Mouse (Mus musculus) heart, embryonic 12.5 days (tissue): ENCODE data around the gene Scn3b. TPM values are rescaled to one million over a fixed set of nuclear protein-coding genes. Genes with fewer than 3 reads are reported as not detected.

ENCODE experiments used
- ATAC-seq: fragments of 200-750 bp; cut with Nextera tagmentation; 2 replicates; pipeline ENCODE4 v1.8.0; 2017; ENCODE audit warnings: moderate TSS enrichment, moderate library complexity; ENCODE audit not compliant: insufficient number of reproducible peaks, low FRiP score
- H3K27ac ChIP-seq: fragments of 300-500 bp; sonication (generic); 2 replicates; pipeline ENCODE4 v1.5.1; 2016; ENCODE audit warnings: mild to moderate bottlenecking, moderate library complexity; ENCODE audit not compliant: poor library complexity, severe bottlenecking
- H3K27me3 ChIP-seq: fragments of 300-500 bp; sonication (generic); replicated peaks from 2 replicates; pipeline ENCODE4 v1.6.1; 2016; ENCODE audit warnings: mild to moderate bottlenecking, moderate library complexity
- H3K36me3 ChIP-seq: fragments of 300-500 bp; sonication (generic); 2 replicates; pipeline ENCODE4 v1.6.1; 2016; ENCODE audit warnings: mild to moderate bottlenecking, moderate library complexity
- H3K4me1 ChIP-seq: fragments of 300-500 bp; sonication (generic); replicated peaks from 2 replicates; pipeline ENCODE4 v1.6.1; 2016; ENCODE audit warnings: mild to moderate bottlenecking
- H3K4me2 ChIP-seq: fragments of 300-500 bp; sonication (generic); 2 replicates; pipeline ENCODE4 v1.6.1; 2016; ENCODE audit warnings: mild to moderate bottlenecking, moderate library complexity
- H3K4me3 ChIP-seq: fragments of 300-500 bp; sonication (generic); 2 replicates; pipeline ENCODE4 v1.5.1; 2016; ENCODE audit warnings: mild to moderate bottlenecking
- H3K9ac ChIP-seq: fragments of 300-500 bp; sonication (generic); 2 replicates; pipeline ENCODE4 v1.6.1; 2016; ENCODE audit warnings: mild to moderate bottlenecking, moderate library complexity
- H3K9me3 ChIP-seq: fragments of 300-500 bp; sonication (generic); replicated peaks from 2 replicates; pipeline ENCODE4 v1.6.1; 2016; ENCODE audit warnings: mild to moderate bottlenecking, moderate library complexity
- WGBS: fragments of 180-500 bp; shearing (Covaris S2); methylation state at CpG from one replicate; pipeline ENCODE4 v1.1.7; 2016; 5-methylcytosine and 5-hydroxymethylcytosine counted together
- polyA plus RNA-seq: library from polyadenylated mRNA; unstranded; fragments of >200 nt; fragmentation: Nextera tagmentation; extraction: Ambion mirVana; gene quantifications from 2 replicates; pipeline ENCODE4 v1.2.1, GENCODE M21; 2016

The Scn3b gene
- polyA plus RNA-seq, 1 experiment from 2014 or later, result 0.61 TPM

DNA sequence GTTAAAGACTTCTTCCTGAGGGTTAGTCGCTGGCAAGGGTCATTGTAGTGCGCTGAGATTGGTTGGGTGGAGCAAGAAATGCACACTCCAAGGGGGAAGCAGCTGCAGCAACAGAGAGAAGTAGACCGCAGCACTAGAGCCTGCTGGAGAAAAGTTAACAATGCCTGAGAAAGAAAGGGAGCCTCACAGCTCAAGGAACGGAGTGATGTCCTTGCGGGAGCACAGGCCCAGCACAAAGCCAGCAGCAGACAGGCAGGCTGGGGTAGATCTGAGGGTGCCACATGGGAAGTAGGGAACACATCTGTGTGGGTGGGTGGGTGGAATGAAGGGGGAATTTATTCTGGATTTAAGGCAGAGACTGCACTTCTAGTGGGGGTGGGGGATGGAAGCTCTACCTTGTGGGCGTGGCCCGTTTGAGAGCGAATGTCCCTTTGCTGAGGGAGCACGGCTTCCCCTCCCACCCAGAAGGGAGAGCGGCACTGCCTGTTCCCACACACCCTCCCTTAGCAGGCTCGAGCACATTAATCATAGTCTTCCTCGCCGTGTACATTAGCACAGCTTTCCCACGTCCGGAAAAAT, 27.7 kb upstream of the Scn3b start:
- Histone ChIP-seq H3K4me3 (peak overlapping the region; percentile 52), H3K4me2 (peak overlapping the region; percentile 73)

GRCm38 (mm10) chr9:40241951-40242888, 26.8 kb upstream of the Scn3b start:
- no peak for ATAC-seq
- H3K9ac ChIP-seq, result peak overlapping the region; percentile 44
- H3K4me2 ChIP-seq, result peak overlapping the region; percentile 73
- H3K36me3 ChIP-seq, result no peaks in the 10 kb centered on the region
- H3K27ac ChIP-seq, result no peak overlapping the region
- peaks cover 29% of the 10 kb centered on the region for H3K4me1 ChIP-seq
- H3K27me3 ChIP-seq, result peaks cover 18% of the 10 kb centered on the region
- no peaks in the 10 kb centered on the region for H3K9me3 ChIP-seq
- 48% methylated on average over 13 of the region's 13 CpGs for WGBS
- peak overlapping the region; percentile 52 for H3K4me3 ChIP-seq

More for the DNA sequence above, 27.7 kb upstream of the Scn3b start:
- Histone ChIP-seq H3K27me3 (peaks cover 18% of the 10 kb centered on the region), H3K27ac (no peak overlapping the region), H3K4me1 (peaks cover 25% of the 10 kb centered on the region), H3K9ac (peak overlapping the region; percentile 44; the same call in 1 of the 2 replicates), H3K9me3 (no peaks in the 10 kb centered on the region), H3K36me3 (no peaks in the 10 kb centered on the region)
- peak; percentile 66; the same call in 1 of the 2 replicates for ATAC-seq
- WGBS, result 3% methylated on average over 15 of the region's 15 CpGs

DNA sequence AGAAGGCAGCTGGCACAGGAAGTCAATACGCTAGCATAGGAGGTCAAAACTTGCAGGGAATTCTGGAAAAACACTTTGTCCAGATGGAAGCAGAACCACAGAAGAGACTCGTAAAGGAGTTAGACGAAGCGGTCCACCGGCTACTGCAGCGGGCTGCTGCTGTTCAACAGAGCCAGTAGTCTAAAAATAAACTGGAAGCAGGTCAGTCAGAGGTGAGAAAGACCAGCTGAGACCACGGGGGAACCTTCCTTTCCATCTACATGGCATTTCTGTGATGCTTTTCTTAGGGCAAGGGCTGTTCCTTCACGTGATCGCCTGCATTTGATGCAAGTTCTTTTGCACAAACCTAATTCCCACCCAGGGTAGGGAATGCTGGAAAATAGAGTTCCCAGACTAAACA, 23.6 kb upstream of the Scn3b start:
- H3K27ac ChIP-seq, result peak overlapping the region; percentile 84
- no peak overlapping the region for H3K4me3 ChIP-seq
- H3K9ac ChIP-seq, result no peak overlapping the region
- H3K27me3 ChIP-seq, result peaks cover 6% of the 10 kb centered on the region; the same call in 1 of the 2 replicates
- ATAC-seq, result no peak; the same call in 1 of the 2 replicates
- 30% methylated on average over 9 of the region's 9 CpGs for WGBS
- H3K9me3 ChIP-seq, result 0 out of 2 replicates have a peak, but pooled peaks cover 3% of the 10 kb centered on the region
- no peaks in the 10 kb centered on the region for H3K36me3 ChIP-seq
- peak overlapping the region; percentile 48 for H3K4me2 ChIP-seq
- H3K4me1 ChIP-seq, result peaks cover 34% of the 10 kb centered on the region

DNA sequence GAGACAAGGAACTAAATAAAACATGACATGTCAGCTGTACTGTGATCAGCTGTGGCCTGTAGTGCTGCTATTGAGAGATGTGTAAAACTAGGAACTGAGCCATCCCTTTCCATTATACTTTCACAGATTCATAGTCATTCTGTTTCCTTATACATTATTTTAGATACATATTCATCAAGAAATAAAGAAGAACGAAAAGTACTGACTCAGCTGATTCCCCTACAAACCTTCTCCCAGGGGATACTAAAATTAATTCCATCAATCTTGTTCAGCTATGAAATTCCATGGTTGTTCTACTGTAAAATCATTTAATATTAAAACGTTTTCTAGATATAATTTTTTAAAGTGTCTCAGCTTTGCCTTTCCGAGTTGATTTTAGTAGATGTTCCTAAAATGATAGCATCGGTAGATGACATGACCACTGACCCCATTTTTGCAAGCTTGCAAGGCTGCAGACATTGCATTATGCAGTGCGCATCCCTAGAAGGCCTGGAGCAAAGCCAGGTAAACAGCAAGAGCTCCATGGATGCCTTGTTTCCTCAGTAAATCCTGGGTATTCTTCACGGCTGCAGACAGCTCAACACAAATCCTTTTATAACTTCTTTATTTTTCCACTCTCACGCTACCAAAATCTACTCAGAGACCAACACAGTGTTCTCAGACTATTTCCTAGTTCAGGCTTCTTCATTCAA, 22.9 kb upstream of the Scn3b start:
- WGBS, result 81% methylated on average over 7 of the region's 7 CpGs
- H3K9ac ChIP-seq, result no peak overlapping the region
- H3K4me2 ChIP-seq, result peak overlapping the region; percentile 48; the same call in 1 of the 2 replicates
- 0 out of 2 replicates have a peak, but pooled peaks cover 3% of the 10 kb centered on the region for H3K9me3 ChIP-seq
- no peak overlapping the region for H3K4me3 ChIP-seq
- H3K4me1 ChIP-seq, result peaks cover 28% of the 10 kb centered on the region
- no peaks in the 10 kb centered on the region for H3K27me3 ChIP-seq
- H3K36me3 ChIP-seq, result no peaks in the 10 kb centered on the region
- no peak for ATAC-seq
- peak overlapping the region; percentile 84 for H3K27ac ChIP-seq

DNA sequence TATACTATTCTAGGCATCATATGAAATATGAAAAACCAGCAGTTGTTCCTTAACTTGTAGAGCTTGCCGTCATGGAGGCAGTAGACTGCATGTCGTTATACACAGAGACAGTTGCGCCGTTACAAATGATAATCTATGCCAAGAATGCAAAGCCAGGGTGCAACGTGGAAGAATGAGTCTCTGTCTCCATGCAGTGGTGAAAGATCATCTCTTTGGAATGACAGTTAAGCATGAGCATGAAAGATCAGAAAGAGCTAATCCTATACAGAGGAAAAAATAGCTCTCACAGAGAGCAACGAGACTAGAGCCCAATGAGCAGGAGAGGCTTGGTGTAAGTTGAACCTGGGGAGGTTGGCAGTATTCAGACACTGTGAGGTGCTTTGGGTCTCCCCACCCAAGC, 22.3 kb upstream of the Scn3b start:
- ATAC-seq, result no peak
- Histone ChIP-seq H3K9me3 (0 out of 2 replicates have a peak, but pooled peaks cover 3% of the 10 kb centered on the region), H3K4me3 (no peak overlapping the region), H3K27ac (no peak overlapping the region), H3K36me3 (no peaks in the 10 kb centered on the region), H3K4me1 (peaks cover 25% of the 10 kb centered on the region), H3K27me3 (no peaks in the 10 kb centered on the region), H3K4me2 (no peak overlapping the region), H3K9ac (no peak overlapping the region)
- WGBS, result 53% methylated on average over 6 of the region's 6 CpGs

- Histone ChIP-seq H3K27ac (no peak overlapping the region), H3K27me3 (no peaks in the 10 kb centered on the region), H3K4me1 (peaks cover 19% of the 10 kb centered on the region), H3K4me2 (no peak overlapping the region), H3K36me3 (no peaks in the 10 kb centered on the region), H3K9me3 (peaks cover 3% of the 10 kb centered on the region; the same call in 1 of the 2 replicates), H3K9ac (no peak overlapping the region), H3K4me3 (no peak overlapping the region)
- 38% methylated on average over 1 of the region's 1 CpGs for WGBS
- no peak for ATAC-seq
These were observed 19.9 kb upstream of the Scn3b start for GRCm38 (mm10) chr9:40249106-40249505.

DNA sequence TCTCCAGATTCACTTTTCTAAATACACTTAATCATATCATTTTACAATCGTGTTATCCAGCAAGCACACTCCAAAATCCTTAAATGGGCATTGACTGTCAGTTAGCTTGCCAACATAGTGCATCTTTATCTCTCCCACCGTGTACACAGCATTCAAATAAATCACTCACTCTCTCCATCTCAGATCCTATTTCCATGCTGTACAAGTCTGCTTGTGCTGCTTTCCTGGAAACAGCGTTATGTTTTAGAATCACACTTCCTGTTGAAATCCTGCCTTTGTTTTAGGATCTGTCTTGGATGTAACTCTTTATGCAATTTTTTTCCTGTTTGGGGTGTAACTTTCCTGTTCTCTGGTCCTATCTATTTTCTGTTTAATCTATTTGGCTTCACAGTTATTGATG, 16.6 kb upstream of the Scn3b start:
- peaks cover 3% of the 10 kb centered on the region; the same call in 1 of the 2 replicates for H3K9me3 ChIP-seq
- H3K27ac ChIP-seq, result no peak overlapping the region
- no peak overlapping the region for H3K4me3 ChIP-seq
- H3K36me3 ChIP-seq, result no peaks in the 10 kb centered on the region
- 0 out of 2 replicates have a peak, but pooled peaks cover 5% of the 10 kb centered on the region for H3K4me1 ChIP-seq
- H3K9ac ChIP-seq, result no peak overlapping the region
- no peak for ATAC-seq
- no peaks in the 10 kb centered on the region for H3K27me3 ChIP-seq
- H3K4me2 ChIP-seq, result no peak overlapping the region
- WGBS, result 45% methylated on average over 3 of the region's 3 CpGs

GRCm38 (mm10) chr9:40263874-40264273, 5.1 kb upstream of the Scn3b start:
- peaks cover 15% of the 10 kb centered on the region for H3K27me3 ChIP-seq
- no peak overlapping the region for H3K27ac ChIP-seq
- H3K9me3 ChIP-seq, result no peaks in the 10 kb centered on the region
- no peak overlapping the region for H3K4me3 ChIP-seq
- peaks cover 2% of the 10 kb centered on the region for H3K4me1 ChIP-seq
- no peak overlapping the region for H3K9ac ChIP-seq
- no peaks in the 10 kb centered on the region for H3K36me3 ChIP-seq
- WGBS, result 42% methylated on average over 6 of the region's 6 CpGs
- ATAC-seq, result no peak
- H3K4me2 ChIP-seq, result no peak overlapping the region

GRCm38 (mm10) chr9:40268040-40268747, 823 bp upstream of the Scn3b start:
- H3K4me2 ChIP-seq, result peak overlapping the region; percentile 75
- no peak overlapping the region for H3K9ac ChIP-seq
- no peak overlapping the region for H3K4me3 ChIP-seq
- H3K9me3 ChIP-seq, result no peaks in the 10 kb centered on the region
- peaks cover 32% of the 10 kb centered on the region for H3K27me3 ChIP-seq
- WGBS, result 22% methylated on average over 21 of the region's 21 CpGs
- no peak for ATAC-seq
- H3K27ac ChIP-seq, result no peak overlapping the region
- H3K4me1 ChIP-seq, result peaks cover 12% of the 10 kb centered on the region
- H3K36me3 ChIP-seq, result no peaks in the 10 kb centered on the region

- peak overlapping the region; percentile 75 for H3K4me2 ChIP-seq
- no peak overlapping the region for H3K27ac ChIP-seq
- peaks cover 12% of the 10 kb centered on the region for H3K4me1 ChIP-seq
- peak overlapping the region; percentile 41 for H3K4me3 ChIP-seq
- 1% methylated on average over 4 of the region's 4 CpGs for WGBS
- ATAC-seq, result peak; percentile 43
- H3K36me3 ChIP-seq, result no peaks in the 10 kb centered on the region
- H3K27me3 ChIP-seq, result peaks cover 32% of the 10 kb centered on the region
- H3K9ac ChIP-seq, result no peak overlapping the region
- no peaks in the 10 kb centered on the region for H3K9me3 ChIP-seq
These were observed 292 bp upstream of the Scn3b start for GRCm38 (mm10) chr9:40268748-40269102.
